Mouse (Mus musculus): ENCODE measurements at regions not wholly inside any gene's neighbourhood (a gene's known extent, or its start where the extent isn't known, plus 50 kb on each side); places are given as distances from the start of the nearest gene placed in this dataset.

DNA sequence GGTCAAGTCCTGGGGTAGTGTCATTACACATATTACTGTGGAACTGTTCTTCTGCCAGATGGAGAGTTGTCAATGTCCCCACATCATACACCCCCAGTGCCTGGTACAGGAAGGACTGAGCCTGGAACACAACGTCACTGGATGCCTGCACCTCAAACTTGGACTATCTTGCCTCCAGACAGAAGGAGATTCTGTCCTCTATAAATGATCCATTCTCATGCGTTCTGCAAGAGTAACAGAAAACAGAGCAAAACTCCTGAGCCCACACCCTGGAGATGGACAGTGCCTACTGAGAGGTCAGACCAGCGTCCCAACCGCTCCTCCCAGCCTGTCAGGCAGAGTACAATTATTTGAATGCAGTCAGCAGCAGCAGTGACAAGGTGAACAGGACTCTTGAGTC is 261.1 kb downstream of the Dysf start:
- no peak for TF ChIP-seq CTCF (IDR thresholded peaks at IDR 0.05; ENCODE audit: borderline replicate concordance, extremely low read depth, insufficient read depth, insufficient read length)
- TF ChIP-seq POLR2A (IDR thresholded peaks at IDR 0.05; ENCODE audit: borderline replicate concordance, extremely low read depth, insufficient read depth, insufficient read length, poor library complexity, severe bottlenecking) = no peak
